Mouse (Mus musculus) limb, embryonic 15.5 days (tissue): ENCODE data around the gene Armc12. TPM values are rescaled to one million over a fixed set of nuclear protein-coding genes. Genes with fewer than 3 reads are reported as not detected.

Experiments
- ATAC-seq: fragments of 200-750 bp; cut with Nextera tagmentation; 2 replicates; pipeline ENCODE4 v1.8.0; 2017; ENCODE audit warnings: low read depth, moderate TSS enrichment; ENCODE audit not compliant: insufficient number of reproducible peaks, low FRiP score, low TSS enrichment
- H3K27ac ChIP-seq: fragments of 300-500 bp; sonication (generic); 2 replicates; pipeline ENCODE4 v1.5.1; 2015; ENCODE audit warnings: moderate library complexity, mild to moderate bottlenecking, inconsistent platforms
- H3K27me3 ChIP-seq: fragments of 300-500 bp; sonication (generic); 2 replicates; pipeline ENCODE4 v1.6.1; 2015; ENCODE audit warnings: inconsistent platforms
- H3K36me3 ChIP-seq: fragments of 300-500 bp; sonication (generic); 2 replicates; pipeline ENCODE4 v1.6.1; 2015; ENCODE audit warnings: inconsistent platforms
- H3K4me1 ChIP-seq: fragments of 300-500 bp; sonication (generic); 2 replicates; pipeline ENCODE4 v1.6.1; 2015; ENCODE audit warnings: inconsistent platforms
- H3K4me2 ChIP-seq: fragments of 300-500 bp; sonication (generic); 2 replicates; pipeline ENCODE4 v1.6.1; 2015; ENCODE audit warnings: mild to moderate bottlenecking, inconsistent platforms
- H3K4me3 ChIP-seq: fragments of 300-500 bp; sonication (generic); 2 replicates; pipeline ENCODE4 v1.5.1; 2015; ENCODE audit warnings: mild to moderate bottlenecking, inconsistent platforms
- H3K9ac ChIP-seq: fragments of 300-500 bp; sonication (generic); 2 replicates; pipeline ENCODE4 v1.6.1; 2015; ENCODE audit warnings: inconsistent platforms
- H3K9me3 ChIP-seq: fragments of 300-500 bp; sonication (generic); 2 replicates; pipeline ENCODE4 v1.6.1; 2016; ENCODE audit warnings: inconsistent platforms
- WGBS: fragments of 180-500 bp; shearing (Covaris S2); methylation state at CpG from one replicate; pipeline ENCODE4 v1.1.7; 2015; 5-methylcytosine and 5-hydroxymethylcytosine counted together
- polyA plus RNA-seq: library from polyadenylated mRNA; unstranded; fragments of >200 nt; fragmentation: Nextera tagmentation; extraction: Ambion mirVana; gene quantifications from 2 replicates; pipeline ENCODE4 v1.2.1, GENCODE M21; 2015

The Armc12 gene
- polyA plus RNA-seq, 1 experiment from 2014 or later, result not detected

GRCm38 (mm10) chr17:28523355-28524008 is 7.1 kb upstream of the Armc12 start:
- peak overlapping the region; percentile 69 for H3K4me3 ChIP-seq
- H3K9ac ChIP-seq, result peak overlapping the region; percentile 64
- no peak; the same call in 1 of the 2 replicates for ATAC-seq
- WGBS, result 8% methylated on average over 27 of the region's 28 CpGs
- H3K9me3 ChIP-seq, result no peaks in the 10 kb centered on the region
- H3K36me3 ChIP-seq, result no peaks in the 10 kb centered on the region
- H3K27ac ChIP-seq, result peak overlapping the region; percentile 95
- no peaks in the 10 kb centered on the region for H3K27me3 ChIP-seq
- peak overlapping the region; percentile 93 for H3K4me2 ChIP-seq
- H3K4me1 ChIP-seq, result peaks cover 37% of the 10 kb centered on the region

DNA sequence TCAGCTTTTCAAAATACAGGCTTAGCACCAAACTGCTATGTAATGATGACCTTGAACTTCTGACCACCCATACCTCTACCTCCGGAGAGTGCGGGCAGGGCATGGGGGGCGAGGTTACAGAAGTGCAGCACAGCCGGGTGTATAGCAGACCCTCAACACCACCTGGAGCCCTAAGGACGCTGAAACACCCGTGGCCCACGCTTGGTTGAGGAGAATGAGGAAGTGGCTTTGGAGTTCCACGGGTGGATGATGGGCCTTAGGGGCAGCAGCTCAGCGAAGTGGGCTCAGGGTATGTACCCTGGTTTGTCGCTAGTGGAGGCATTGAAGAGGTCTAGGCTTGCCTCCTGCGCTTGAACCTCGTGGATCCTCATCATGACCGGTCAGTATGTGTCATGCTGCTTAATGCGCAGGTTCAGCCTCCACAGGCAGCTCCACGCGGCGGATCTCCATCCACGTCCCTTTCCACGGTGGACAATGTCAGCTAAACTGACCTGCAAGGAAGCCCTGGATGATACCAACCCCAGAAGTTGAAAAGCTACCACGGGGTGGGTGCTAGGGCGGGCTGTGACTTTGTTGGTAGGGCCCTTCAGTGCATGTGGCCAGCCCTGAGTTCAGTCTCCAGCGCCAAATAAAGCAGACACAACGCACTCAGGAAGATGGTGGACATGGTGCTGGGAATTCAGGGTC is 6.5 kb upstream of the Armc12 start:
- Histone ChIP-seq H3K4me1 (peaks cover 30% of the 10 kb centered on the region), H3K9me3 (no peaks in the 10 kb centered on the region), H3K27me3 (no peaks in the 10 kb centered on the region), H3K27ac (peak overlapping the region; percentile 52), H3K4me3 (peak overlapping the region; percentile 69), H3K36me3 (no peaks in the 10 kb centered on the region), H3K9ac (no peak overlapping the region), H3K4me2 (peak overlapping the region; percentile 93)
- 86% methylated on average over 23 of the region's 23 CpGs for WGBS
- no peak for ATAC-seq

- no peaks in the 10 kb centered on the region for H3K36me3 ChIP-seq
- H3K9ac ChIP-seq, result no peak overlapping the region
- H3K27me3 ChIP-seq, result no peaks in the 10 kb centered on the region
- H3K4me2 ChIP-seq, result no peak overlapping the region
- no peak for ATAC-seq
- WGBS, result 62% methylated on average over 4 of the region's 4 CpGs
- H3K27ac ChIP-seq, result peak overlapping the region; percentile 52; the same call in 1 of the 2 replicates
- H3K9me3 ChIP-seq, result no peaks in the 10 kb centered on the region
- no peak overlapping the region for H3K4me3 ChIP-seq
- peaks cover 30% of the 10 kb centered on the region for H3K4me1 ChIP-seq
These were observed 5.7 kb upstream of the Armc12 start for GRCm38 (mm10) chr17:28524831-28525430.

GRCm38 (mm10) chr17:28527184-28528042 is 3.2 kb upstream of the Armc12 start:
- Histone ChIP-seq H3K36me3 (no peaks in the 10 kb centered on the region), H3K4me2 (peak overlapping the region; percentile 41), H3K27me3 (no peaks in the 10 kb centered on the region), H3K9me3 (no peaks in the 10 kb centered on the region), H3K9ac (no peak overlapping the region), H3K27ac (peak overlapping the region; percentile 47; the same call in 1 of the 2 replicates), H3K4me3 (peak overlapping the region; percentile 11; the same call in 1 of the 2 replicates), H3K4me1 (peaks cover 27% of the 10 kb centered on the region)
- no peak for ATAC-seq
- WGBS, result 35% methylated on average over 12 of the region's 12 CpGs

- no peaks in the 10 kb centered on the region for H3K36me3 ChIP-seq
- no peak overlapping the region for H3K27ac ChIP-seq
- peak overlapping the region; percentile 11; the same call in 1 of the 2 replicates for H3K4me3 ChIP-seq
These were observed 2.6 kb upstream of the Armc12 start for GRCm38 (mm10) chr17:28528043-28528351.

DNA sequence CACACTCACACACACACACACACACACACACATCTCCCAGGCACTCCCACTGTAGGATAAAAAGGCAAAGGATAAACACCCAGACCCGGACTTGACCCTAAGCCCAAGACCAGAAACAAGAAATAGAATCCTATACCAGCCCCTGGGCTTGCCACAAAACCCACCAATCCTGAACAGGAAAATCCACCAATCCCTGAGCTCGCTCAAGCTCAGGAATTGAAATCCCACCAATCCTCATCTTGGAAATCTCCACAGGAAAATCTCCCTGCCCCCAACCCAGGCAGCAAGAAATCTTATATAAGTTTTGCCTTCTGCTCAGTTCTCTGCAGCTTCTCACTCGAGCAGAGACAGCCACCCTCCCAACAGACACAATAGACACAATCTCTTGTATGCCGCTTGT is 1.5 kb upstream of the Armc12 start:
- H3K4me3 ChIP-seq, result no peak overlapping the region
- no peaks in the 10 kb centered on the region for H3K27me3 ChIP-seq
- WGBS, result 66% methylated on average over 4 of the region's 4 CpGs
- H3K4me1 ChIP-seq, result peaks cover 13% of the 10 kb centered on the region
- H3K9me3 ChIP-seq, result no peaks in the 10 kb centered on the region
- no peak overlapping the region for H3K9ac ChIP-seq
- H3K27ac ChIP-seq, result no peak overlapping the region
- H3K4me2 ChIP-seq, result no peak overlapping the region
- no peaks in the 10 kb centered on the region for H3K36me3 ChIP-seq
- ATAC-seq, result no peak

More at GRCm38 (mm10) chr17:28528043-28528351, 2.6 kb upstream of the Armc12 start:
- Histone ChIP-seq H3K4me1 (peaks cover 22% of the 10 kb centered on the region), H3K9me3 (no peaks in the 10 kb centered on the region), H3K27me3 (no peaks in the 10 kb centered on the region), H3K9ac (no peak overlapping the region), H3K4me2 (peak overlapping the region; percentile 41)
- WGBS, result 2% methylated on average over 6 of the region's 6 CpGs
- 0 out of 2 replicates have a peak, but pooled peaks have one; percentile 37 for ATAC-seq

- Histone ChIP-seq H3K4me2 (0 out of 2 replicates have a peak overlapping the region, but pooled peaks have one; percentile 19), H3K9ac (no peak overlapping the region), H3K27me3 (no peaks in the 10 kb centered on the region), H3K36me3 (no peaks in the 10 kb centered on the region), H3K4me3 (no peak overlapping the region), H3K27ac (no peak overlapping the region), H3K4me1 (peaks cover 11% of the 10 kb centered on the region), H3K9me3 (no peaks in the 10 kb centered on the region)
- no peak for ATAC-seq
- WGBS, result 14% methylated on average over 18 of the region's 18 CpGs
These were observed 1.3 kb downstream of the Armc12 start for GRCm38 (mm10) chr17:28531946-28532345.

GRCm38 (mm10) chr17:28532557-28532956 is 2.0 kb downstream of the Armc12 start:
- Histone ChIP-seq H3K4me2 (no peak overlapping the region), H3K4me1 (peaks cover 8% of the 10 kb centered on the region), H3K36me3 (no peaks in the 10 kb centered on the region), H3K9me3 (no peaks in the 10 kb centered on the region), H3K9ac (no peak overlapping the region), H3K27ac (no peak overlapping the region), H3K27me3 (no peaks in the 10 kb centered on the region), H3K4me3 (no peak overlapping the region)
- ATAC-seq, result no peak
- 81% methylated on average over 7 of the region's 7 CpGs for WGBS

- no peak for ATAC-seq
- H3K4me2 ChIP-seq, result no peak overlapping the region
- no peaks in the 10 kb centered on the region for H3K36me3 ChIP-seq
- no peak overlapping the region for H3K9ac ChIP-seq
- no peak overlapping the region for H3K27ac ChIP-seq
- WGBS, result 91% methylated on average over 13 of the region's 13 CpGs
- no peaks in the 10 kb centered on the region for H3K27me3 ChIP-seq
- no peak overlapping the region for H3K4me3 ChIP-seq
- 0 out of 2 replicates have a peak, but pooled peaks cover 5% of the 10 kb centered on the region for H3K4me1 ChIP-seq
- no peaks in the 10 kb centered on the region for H3K9me3 ChIP-seq
These were observed 2.7 kb downstream of the Armc12 start for GRCm38 (mm10) chr17:28533327-28533726.

DNA sequence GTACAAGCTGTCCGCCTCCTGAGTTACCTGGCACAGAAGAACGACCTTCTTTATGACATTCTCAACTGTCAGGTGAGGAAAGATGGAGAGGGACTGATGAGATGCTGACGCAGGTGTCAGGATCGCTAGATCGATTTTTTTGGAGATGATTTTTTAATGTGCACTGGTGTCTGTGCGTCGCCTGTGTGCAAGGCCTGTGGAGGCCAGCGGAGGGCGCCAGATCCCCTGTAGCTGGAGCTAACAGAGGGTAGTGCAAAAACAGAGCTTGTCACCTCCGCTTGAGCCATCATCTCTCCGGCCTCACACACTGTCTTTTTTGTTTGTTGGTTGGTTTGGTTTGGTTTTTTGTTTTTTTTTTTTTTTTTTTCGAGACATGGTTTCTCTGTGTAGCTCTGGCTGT is 7.3 kb downstream of the Armc12 start:
- Histone ChIP-seq H3K9me3 (no peaks in the 10 kb centered on the region), H3K4me1 (no peaks in the 10 kb centered on the region), H3K4me3 (no peak overlapping the region), H3K36me3 (no peaks in the 10 kb centered on the region), H3K27me3 (no peaks in the 10 kb centered on the region), H3K9ac (no peak overlapping the region), H3K4me2 (no peak overlapping the region), H3K27ac (no peak overlapping the region)
- ATAC-seq, result no peak
- WGBS, result 51% methylated on average over 12 of the region's 12 CpGs

GRCm38 (mm10) chr17:28546925-28547324 is 16.3 kb downstream of the Armc12 start:
- no peaks in the 10 kb centered on the region for H3K27me3 ChIP-seq
- H3K9ac ChIP-seq, result no peak overlapping the region
- no peaks in the 10 kb centered on the region for H3K4me1 ChIP-seq
- H3K4me3 ChIP-seq, result no peak overlapping the region
- H3K4me2 ChIP-seq, result no peak overlapping the region
- no peaks in the 10 kb centered on the region for H3K9me3 ChIP-seq
- no peak overlapping the region for H3K27ac ChIP-seq
- WGBS, result 96% methylated on average over 1 of the region's 1 CpGs
- no peaks in the 10 kb centered on the region for H3K36me3 ChIP-seq
- ATAC-seq, result no peak
